Mouse (Mus musculus) embryonic fibroblast, embryonic 13.5 days (primary cell): ENCODE measurements around the gene Tfap4. TPM values are rescaled to one million over a fixed set of nuclear protein-coding genes. Genes with fewer than 3 reads are reported as not detected.

Experiments used
- H3K27ac ChIP-seq: 2 replicates; pipeline ENCODE4 v1.5.1; 2012; ENCODE audit warnings: low read length, control low read depth, inconsistent platforms; ENCODE audit not compliant: insufficient read depth
- H3K4me1 ChIP-seq: 2 replicates; pipeline ENCODE4 v1.6.1; 2011; ENCODE audit warnings: low read length; ENCODE audit not compliant: control insufficient read depth, insufficient read depth
- H3K4me3 ChIP-seq: 2 replicates; pipeline ENCODE4 v1.5.1; 2011; ENCODE audit warnings: mild to moderate bottlenecking, control low read depth, low read length; ENCODE audit not compliant: insufficient read depth
- CTCF ChIP-seq: IDR thresholded peaks from 2 replicates; pipeline ENCODE4 v1.5.1; 2011; ENCODE audit warnings: mild to moderate bottlenecking, control low read depth, low read length, moderate library complexity, borderline replicate concordance; ENCODE audit not compliant: insufficient read depth
- POLR2A ChIP-seq: IDR thresholded peaks from 2 replicates; pipeline ENCODE4 v1.6.1; 2011; ENCODE audit warnings: low read depth, mild to moderate bottlenecking, control low read depth, low read length, moderate library complexity
- polyA plus RNA-seq: library from polyadenylated mRNA; stranded (reverse); fragments of >200 nt; gene quantifications from 2 replicates; pipeline ENCODE4 v1.2.4, GENCODE M21; 2011; ENCODE audit warnings: low read depth; ENCODE audit not compliant: missing spikeins, insufficient read length

Tfap4 gene
- polyA plus RNA-seq, 1 experiment, result 6.9 TPM

GRCm38 (mm10) chr16:4600701-4601310 is 41.2 kb upstream of the Tfap4 start:
- no peak for TF ChIP-seq POLR2A
- no peak for TF ChIP-seq CTCF
- Histone ChIP-seq H3K4me3 (no peak overlapping the region), H3K27ac (peak overlapping the region; percentile 32; the same call in 1 of the 2 replicates), H3K4me1 (peaks cover 53% of the 10 kb centered on the region)

DNA sequence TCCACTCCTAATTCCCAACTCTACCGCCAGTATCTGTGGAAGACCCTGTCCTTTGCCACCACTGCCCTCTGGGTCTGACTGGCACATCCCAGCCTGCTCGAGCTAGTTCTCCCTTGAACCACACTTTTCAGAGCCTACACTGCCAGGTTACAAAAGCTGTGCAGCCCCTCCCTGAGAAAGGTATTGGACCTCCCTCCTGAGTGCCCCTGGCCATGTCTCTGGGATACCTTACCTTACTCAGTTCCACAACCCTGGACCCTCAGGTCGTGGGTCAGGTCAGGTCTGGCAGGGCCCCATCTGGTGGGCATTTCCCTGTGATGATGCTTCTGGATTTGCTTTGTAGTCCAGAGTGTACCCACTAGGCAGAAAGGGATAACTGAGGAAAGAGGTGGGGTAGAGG is 40.0 kb upstream of the Tfap4 start:
- TF ChIP-seq CTCF (no peak), POLR2A (no peak)
- Histone ChIP-seq H3K27ac (no peak overlapping the region), H3K4me3 (no peak overlapping the region), H3K4me1 (peaks cover 51% of the 10 kb centered on the region)

DNA sequence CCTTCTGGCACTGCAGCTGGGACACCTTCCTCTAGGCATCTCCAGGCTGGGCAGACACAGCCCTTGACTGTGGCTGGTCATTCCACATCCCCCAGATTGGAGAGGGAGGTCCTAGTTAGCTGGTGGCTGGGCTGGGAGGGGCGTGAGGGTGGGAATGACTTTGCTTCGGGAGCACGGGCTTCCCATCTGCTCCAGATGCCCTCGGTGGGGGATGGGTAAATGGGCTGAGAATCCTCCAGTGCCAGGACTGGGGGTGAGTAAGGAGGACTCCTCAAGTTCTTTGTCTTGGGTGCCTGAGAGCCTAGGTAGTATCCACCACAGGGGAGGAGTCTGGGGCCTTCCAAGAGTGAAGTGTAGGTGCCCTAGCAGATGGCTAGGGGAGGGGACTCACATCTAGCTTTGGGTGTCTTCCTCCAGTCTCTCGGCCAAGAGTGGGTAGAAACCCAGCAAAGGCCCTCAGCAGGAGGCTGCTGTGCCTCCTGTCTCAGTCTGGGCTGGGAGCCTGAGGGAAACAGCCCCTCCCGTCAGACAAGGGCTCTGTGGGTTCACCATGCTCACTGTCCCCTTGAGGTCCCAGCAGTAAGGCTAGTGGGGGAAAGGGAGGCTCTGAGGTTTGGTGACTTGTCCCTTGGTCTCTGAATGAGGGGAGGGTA is 39.4 kb upstream of the Tfap4 start:
- TF ChIP-seq CTCF (no peak), POLR2A (no peak; the same call in 1 of the 2 replicates)
- peaks cover 48% of the 10 kb centered on the region for H3K4me1 ChIP-seq
- H3K27ac ChIP-seq, result peak overlapping the region; percentile 94; the same call in 1 of the 2 replicates
- no peak overlapping the region for H3K4me3 ChIP-seq

DNA sequence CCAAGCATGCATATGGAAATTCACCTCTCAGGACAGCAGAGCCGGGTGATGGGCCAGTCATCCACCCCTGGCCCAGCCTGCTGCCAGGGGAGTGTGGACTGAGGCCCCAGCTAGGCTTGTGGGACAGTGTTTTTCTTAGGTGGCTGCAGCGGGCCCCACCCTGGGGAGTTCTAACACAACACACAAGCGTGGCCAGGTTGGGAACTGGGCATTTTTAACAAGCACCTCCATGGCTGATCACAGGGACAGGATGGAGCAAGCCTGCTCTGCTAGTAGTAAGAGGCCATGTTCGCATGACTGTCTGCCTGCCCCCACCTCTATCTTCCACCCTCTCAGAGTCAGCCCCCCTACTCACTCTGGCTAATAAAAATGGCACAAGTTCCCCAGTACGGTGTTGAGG is 38.4 kb upstream of the Tfap4 start:
- peak overlapping the region; percentile 94 for H3K27ac ChIP-seq
- H3K4me3 ChIP-seq, result no peak overlapping the region; the same call in 1 of the 2 replicates
- H3K4me1 ChIP-seq, result peaks cover 41% of the 10 kb centered on the region
- TF ChIP-seq CTCF, result no peak
- TF ChIP-seq POLR2A, result no peak

- H3K4me3 ChIP-seq, result peak overlapping the region; percentile 94
- peak overlapping the region; percentile 94 for H3K27ac ChIP-seq
- TF ChIP-seq CTCF (no peak), POLR2A (0 out of 2 replicates have a peak, but pooled peaks have one; percentile 27)
- H3K4me1 ChIP-seq, result peaks cover 35% of the 10 kb centered on the region
Observed at GRCm38 (mm10) chr16:4597296-4597695, 37.6 kb upstream of the Tfap4 start.

GRCm38 (mm10) chr16:4596836-4597235 is 37.2 kb upstream of the Tfap4 start:
- Histone ChIP-seq H3K4me1 (peaks cover 30% of the 10 kb centered on the region), H3K4me3 (peak overlapping the region; percentile 94), H3K27ac (peak overlapping the region; percentile 94)
- no peak for TF ChIP-seq CTCF
- no peak for TF ChIP-seq POLR2A

DNA sequence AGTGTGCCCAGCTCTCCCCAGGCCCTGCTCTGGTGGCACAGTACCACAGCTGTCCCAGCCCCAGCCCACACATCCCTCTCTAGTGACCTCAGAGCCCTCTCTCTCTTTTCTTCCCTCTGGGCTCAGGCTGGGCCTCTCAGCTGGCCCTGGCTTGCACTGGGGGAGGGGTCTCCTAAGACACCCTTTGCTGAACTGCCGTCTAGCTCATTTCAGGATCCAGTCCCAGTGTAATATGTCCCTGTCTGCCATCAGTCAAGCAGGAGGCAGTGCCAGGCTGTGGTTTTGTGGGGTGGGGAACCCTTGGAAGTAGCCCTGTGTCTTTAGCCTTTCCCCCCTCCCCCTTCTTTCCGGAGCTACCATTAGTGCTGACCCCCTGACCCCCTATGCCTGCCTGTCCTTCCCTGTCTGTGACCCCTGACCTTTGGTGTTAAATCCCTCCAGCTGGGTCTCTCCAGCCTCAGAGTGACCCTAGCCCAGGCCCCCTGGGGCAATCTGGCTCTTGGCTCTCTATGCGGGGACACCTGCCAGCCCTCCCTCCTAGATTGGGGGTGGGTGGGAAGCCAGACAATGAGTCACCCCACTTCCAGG is 36.6 kb upstream of the Tfap4 start:
- Histone ChIP-seq H3K4me1 (peaks cover 27% of the 10 kb centered on the region), H3K4me3 (peak overlapping the region; percentile 94)
- TF ChIP-seq CTCF, result no peak
- TF ChIP-seq POLR2A, result peak; percentile 42; the same call in 1 of the 2 replicates

GRCm38 (mm10) chr16:4595527-4595963 is 35.9 kb upstream of the Tfap4 start:
- peak overlapping the region; percentile 94 for H3K27ac ChIP-seq
- H3K4me1 ChIP-seq, result peaks cover 21% of the 10 kb centered on the region
- TF ChIP-seq CTCF (no peak), POLR2A (0 out of 2 replicates have a peak, but pooled peaks have one; percentile 31)
- H3K4me3 ChIP-seq, result peak overlapping the region; percentile 94

More for the DNA sequence above, 36.6 kb upstream of the Tfap4 start:
- peak overlapping the region; percentile 94 for H3K27ac ChIP-seq

- Histone ChIP-seq H3K4me3 (peak overlapping the region; percentile 94), H3K4me1 (peaks cover 15% of the 10 kb centered on the region), H3K27ac (peak overlapping the region; percentile 94)
- TF ChIP-seq POLR2A, result no peak
- no peak for TF ChIP-seq CTCF
Observed at GRCm38 (mm10) chr16:4594814-4595526, 35.3 kb upstream of the Tfap4 start.

DNA sequence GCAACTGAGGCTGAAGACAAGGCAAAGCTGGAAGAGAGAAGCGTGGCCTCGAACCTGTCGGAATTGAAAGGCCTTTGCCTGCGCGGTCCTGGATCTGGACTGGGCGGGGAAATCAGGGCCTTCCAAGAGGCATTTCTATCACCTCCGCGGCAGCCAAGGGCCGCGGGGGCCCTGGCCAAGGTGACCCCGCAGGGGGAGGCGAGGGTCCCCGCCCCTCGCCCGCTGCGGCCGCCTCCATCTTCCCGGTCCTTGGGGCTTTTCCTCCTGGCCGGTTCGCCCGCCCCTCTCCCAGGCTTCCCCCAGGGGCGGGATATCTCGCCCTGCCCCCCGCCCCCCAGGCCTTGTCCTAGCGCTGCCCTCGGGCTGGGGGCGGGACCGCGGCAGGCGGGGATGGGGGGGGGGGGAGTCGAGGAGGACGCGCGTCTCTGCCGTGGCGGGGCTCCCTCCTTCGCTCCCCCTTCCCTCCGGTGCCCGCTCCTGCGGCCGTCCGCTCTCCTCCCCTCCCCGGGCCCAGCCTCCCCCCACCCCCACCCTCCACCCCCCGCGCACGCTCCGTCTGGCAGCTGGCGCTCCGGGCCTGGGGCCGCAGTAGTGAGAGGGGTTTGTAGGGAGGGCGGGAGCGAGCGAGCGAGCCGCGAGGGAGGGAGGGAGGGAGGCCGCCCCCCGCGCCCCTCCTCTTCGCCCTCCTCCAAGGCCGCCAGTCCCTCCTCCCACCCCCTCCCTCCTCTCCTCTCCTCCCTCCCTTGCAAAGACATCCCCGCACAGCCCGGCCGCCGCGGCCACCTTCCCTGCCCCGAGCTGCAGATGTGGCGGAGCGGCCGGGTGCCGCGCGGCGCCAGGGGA is 34.5 kb upstream of the Tfap4 start, which contains the start of gene Glis2:
Gene Glis2 (plus strand): TSS at position 743 of the 843 bp plus-strand sequence.
- TF ChIP-seq POLR2A (peak; percentile 60), CTCF (no peak)
- Histone ChIP-seq H3K27ac (peak within 1 kb of the TSS; percentile 94), H3K4me3 (peak within 1 kb of the TSS; percentile 94), H3K4me1 (peaks cover 15% of the 10 kb centered on the region)
